Mouse (Mus musculus): Measurements from ENCODE around the gene Dhx15.

Dhx15 gene

DNA sequence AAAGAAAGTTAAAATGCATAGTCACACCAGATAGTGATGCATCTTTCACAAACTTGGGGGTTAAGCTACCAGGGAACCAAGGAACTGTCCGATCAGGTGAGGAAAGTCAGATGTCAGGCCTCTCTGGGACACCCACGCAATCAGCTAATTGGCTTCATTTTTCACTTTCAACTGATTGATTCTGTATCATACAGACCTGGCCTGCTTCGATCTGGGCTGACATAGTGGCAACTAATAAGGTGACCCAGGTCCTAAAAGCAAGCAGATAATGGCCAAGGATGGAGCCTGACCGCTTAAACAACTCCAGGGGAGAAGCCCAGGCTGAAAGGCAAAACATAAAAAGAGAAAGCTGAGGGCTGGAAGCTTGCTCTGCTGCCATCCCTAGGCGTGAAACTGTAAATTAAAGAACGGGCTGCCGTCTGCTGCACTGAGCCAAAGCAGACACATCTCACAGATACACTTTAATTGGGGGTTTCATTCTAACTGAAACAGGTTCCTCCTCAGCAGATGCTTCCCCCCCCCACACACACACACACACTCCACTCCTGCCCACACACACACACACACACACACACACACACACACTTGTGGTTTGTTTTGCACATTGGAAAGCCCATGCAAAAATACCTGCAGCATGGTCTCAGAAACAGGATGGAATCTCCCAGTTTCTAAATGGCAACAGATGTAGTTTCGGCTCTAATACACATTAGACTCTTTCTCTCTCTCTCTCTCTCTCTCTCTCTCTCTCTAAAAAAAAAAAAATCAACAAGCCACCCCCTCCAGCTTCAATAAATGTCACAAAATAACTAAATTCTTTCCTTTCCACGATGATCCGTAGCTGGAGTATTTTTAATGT is 79.3 kb downstream of the Dhx15 start:
- in situ Hi-C loops (cut with MseI, MboI): no loop called here
